Mouse (Mus musculus) megakaryocyte, embryonic 14.5 days (primary cell): ENCODE measurements around the gene Trim9.

Experiments used
- FLI1 ChIP-seq: IDR thresholded peaks from 2 replicates; pipeline ENCODE4 v1.6.1; 2012; ENCODE audit warnings: low read length, inconsistent platforms, mixed read lengths
- GATA1 ChIP-seq: IDR thresholded peaks from 3 replicates; pipeline ENCODE4 v1.6.1; 2012; ENCODE audit warnings: mixed read lengths, low read length, inconsistent platforms, borderline replicate concordance

- TF ChIP-seq GATA1: no peak
- no peak for TF ChIP-seq FLI1
These were observed 97.7 kb downstream of the Trim9 start for GRCm38 (mm10) chr12:70249616-70250157.
